Mouse (Mus musculus) kidney, embryonic 14.5 days (tissue): Measurements from ENCODE around the gene Sema6d. TPM values are rescaled to one million over a fixed set of nuclear protein-coding genes. Genes with fewer than 3 reads are reported as not detected.

ENCODE experiments used
- ATAC-seq: fragments of 200-750 bp; cut with Nextera tagmentation; 2 replicates; pipeline ENCODE4 v1.8.0; 2017; ENCODE audit warnings: moderate number of reproducible peaks, mild to moderate bottlenecking, moderate TSS enrichment, moderate library complexity; ENCODE audit not compliant: low FRiP score, low TSS enrichment
- H3K27ac ChIP-seq: fragments of 300-500 bp; sonication (generic); 2 replicates; pipeline ENCODE4 v1.5.1; 2014; ENCODE audit warnings: low read depth, mild to moderate bottlenecking, low read length, moderate library complexity, mixed read lengths
- H3K27me3 ChIP-seq: fragments of 300-500 bp; sonication (generic); 2 replicates; pipeline ENCODE4 v1.6.1; 2014; ENCODE audit warnings: mild to moderate bottlenecking, low read length; ENCODE audit not compliant: control insufficient read depth, insufficient read depth
- H3K36me3 ChIP-seq: fragments of 300-500 bp; sonication (generic); 2 replicates; pipeline ENCODE4 v1.6.1; 2014; ENCODE audit warnings: low read length, mixed read lengths; ENCODE audit not compliant: control insufficient read depth, insufficient read depth
- H3K4me1 ChIP-seq: fragments of 300-500 bp; sonication (generic); 2 replicates; pipeline ENCODE4 v1.6.1; 2014; ENCODE audit warnings: low read length, mixed read lengths; ENCODE audit not compliant: control insufficient read depth, insufficient read depth
- H3K4me2 ChIP-seq: fragments of 300-500 bp; sonication (generic); replicated peaks from 2 replicates; pipeline ENCODE4 v1.6.1; 2014; ENCODE audit warnings: low read depth, mild to moderate bottlenecking, low read length
- H3K4me3 ChIP-seq: fragments of 300-500 bp; sonication (generic); 2 replicates; pipeline ENCODE4 v1.5.1; 2014; ENCODE audit warnings: mild to moderate bottlenecking, low read length
- H3K9ac ChIP-seq: fragments of 300-500 bp; sonication (generic); 2 replicates; pipeline ENCODE4 v1.6.1; 2014; ENCODE audit warnings: low read depth, mild to moderate bottlenecking, low read length, moderate library complexity
- H3K9me3 ChIP-seq: fragments of 300-500 bp; sonication (generic); 2 replicates; pipeline ENCODE4 v1.6.1; 2016; ENCODE audit warnings: low read length; ENCODE audit not compliant: control insufficient read depth
- WGBS: fragments of 180-500 bp; shearing (Covaris S2); extraction: QIAGEN DNeasy Blood & Tissue Kit; methylation state at CpG from one replicate; pipeline ENCODE4 v1.1.7; 2014; 5-methylcytosine and 5-hydroxymethylcytosine counted together
- polyA plus RNA-seq: library from polyadenylated mRNA; unstranded; fragments of >200 nt; fragmentation: Nextera tagmentation; extraction: Ambion mirVana; gene quantifications from 2 replicates; pipeline ENCODE4 v1.2.1, GENCODE M21; 2014

Sema6d gene
- polyA plus RNA-seq, 1 experiment from 2014 or later, result 11.8 TPM

- no peak overlapping the region for H3K4me2 ChIP-seq
- no peaks in the 10 kb centered on the region for H3K36me3 ChIP-seq
- no peak overlapping the region for H3K4me3 ChIP-seq
- 91% methylated on average over 4 of the region's 4 CpGs for WGBS
- H3K27ac ChIP-seq, result no peak overlapping the region
- H3K9me3 ChIP-seq, result no peaks in the 10 kb centered on the region
- no peak for ATAC-seq
- H3K9ac ChIP-seq, result no peak overlapping the region
- no peaks in the 10 kb centered on the region for H3K27me3 ChIP-seq
- H3K4me1 ChIP-seq, result no peaks in the 10 kb centered on the region
These were observed 307.0 kb downstream of the Sema6d start for GRCm38 (mm10) chr2:124396733-124397132.

GRCm38 (mm10) chr2:124397304-124397703, 307.5 kb downstream of the Sema6d start:
- H3K27ac ChIP-seq, result no peak overlapping the region
- H3K9ac ChIP-seq, result no peak overlapping the region
- no peak overlapping the region for H3K4me3 ChIP-seq
- WGBS, result 93% methylated on average over 5 of the region's 5 CpGs
- H3K27me3 ChIP-seq, result no peaks in the 10 kb centered on the region
- H3K4me1 ChIP-seq, result no peaks in the 10 kb centered on the region
- no peaks in the 10 kb centered on the region for H3K9me3 ChIP-seq
- no peak for ATAC-seq
- no peaks in the 10 kb centered on the region for H3K36me3 ChIP-seq
- H3K4me2 ChIP-seq, result no peak overlapping the region

- H3K4me1 ChIP-seq, result no peaks in the 10 kb centered on the region; the same call in 1 of the 2 replicates
- no peak for ATAC-seq
- H3K4me2 ChIP-seq, result no peak overlapping the region
- no peak overlapping the region for H3K9ac ChIP-seq
- no peak overlapping the region for H3K4me3 ChIP-seq
- H3K27me3 ChIP-seq, result no peaks in the 10 kb centered on the region
- no peaks in the 10 kb centered on the region for H3K9me3 ChIP-seq
- H3K27ac ChIP-seq, result no peak overlapping the region
- H3K36me3 ChIP-seq, result no peaks in the 10 kb centered on the region
- WGBS, result 82% methylated on average over 2 of the region's 2 CpGs
These were observed 309.8 kb downstream of the Sema6d start for GRCm38 (mm10) chr2:124399611-124400010.

- no peak overlapping the region for H3K9ac ChIP-seq
- WGBS, result 68% methylated on average over 6 of the region's 6 CpGs
- no peak overlapping the region for H3K4me3 ChIP-seq
- no peaks in the 10 kb centered on the region for H3K36me3 ChIP-seq
- no peak overlapping the region for H3K4me2 ChIP-seq
- H3K9me3 ChIP-seq, result no peaks in the 10 kb centered on the region
- H3K27me3 ChIP-seq, result no peaks in the 10 kb centered on the region
- H3K27ac ChIP-seq, result no peak overlapping the region
- no peaks in the 10 kb centered on the region; the same call in 1 of the 2 replicates for H3K4me1 ChIP-seq
- ATAC-seq, result no peak
These were observed 312.1 kb downstream of the Sema6d start for GRCm38 (mm10) chr2:124401727-124402380.

GRCm38 (mm10) chr2:124403571-124403970, 313.8 kb downstream of the Sema6d start:
- Histone ChIP-seq H3K4me2 (no peak overlapping the region), H3K4me3 (no peak overlapping the region), H3K27ac (no peak overlapping the region), H3K9me3 (no peaks in the 10 kb centered on the region), H3K9ac (no peak overlapping the region), H3K27me3 (no peaks in the 10 kb centered on the region), H3K36me3 (no peaks in the 10 kb centered on the region), H3K4me1 (no peaks in the 10 kb centered on the region; the same call in 1 of the 2 replicates)
- no peak for ATAC-seq
- 73% methylated on average over 8 of the region's 8 CpGs for WGBS

- no peak overlapping the region for H3K4me3 ChIP-seq
- H3K36me3 ChIP-seq, result no peaks in the 10 kb centered on the region
- no peaks in the 10 kb centered on the region; the same call in 1 of the 2 replicates for H3K4me1 ChIP-seq
- no peak overlapping the region for H3K4me2 ChIP-seq
- H3K27ac ChIP-seq, result no peak overlapping the region
- H3K9me3 ChIP-seq, result no peaks in the 10 kb centered on the region
- no peak for ATAC-seq
- no peak overlapping the region for H3K9ac ChIP-seq
- no peaks in the 10 kb centered on the region for H3K27me3 ChIP-seq
- 68% methylated on average over 6 of the region's 6 CpGs for WGBS
These were observed 314.2 kb downstream of the Sema6d start for GRCm38 (mm10) chr2:124403981-124404380.

DNA sequence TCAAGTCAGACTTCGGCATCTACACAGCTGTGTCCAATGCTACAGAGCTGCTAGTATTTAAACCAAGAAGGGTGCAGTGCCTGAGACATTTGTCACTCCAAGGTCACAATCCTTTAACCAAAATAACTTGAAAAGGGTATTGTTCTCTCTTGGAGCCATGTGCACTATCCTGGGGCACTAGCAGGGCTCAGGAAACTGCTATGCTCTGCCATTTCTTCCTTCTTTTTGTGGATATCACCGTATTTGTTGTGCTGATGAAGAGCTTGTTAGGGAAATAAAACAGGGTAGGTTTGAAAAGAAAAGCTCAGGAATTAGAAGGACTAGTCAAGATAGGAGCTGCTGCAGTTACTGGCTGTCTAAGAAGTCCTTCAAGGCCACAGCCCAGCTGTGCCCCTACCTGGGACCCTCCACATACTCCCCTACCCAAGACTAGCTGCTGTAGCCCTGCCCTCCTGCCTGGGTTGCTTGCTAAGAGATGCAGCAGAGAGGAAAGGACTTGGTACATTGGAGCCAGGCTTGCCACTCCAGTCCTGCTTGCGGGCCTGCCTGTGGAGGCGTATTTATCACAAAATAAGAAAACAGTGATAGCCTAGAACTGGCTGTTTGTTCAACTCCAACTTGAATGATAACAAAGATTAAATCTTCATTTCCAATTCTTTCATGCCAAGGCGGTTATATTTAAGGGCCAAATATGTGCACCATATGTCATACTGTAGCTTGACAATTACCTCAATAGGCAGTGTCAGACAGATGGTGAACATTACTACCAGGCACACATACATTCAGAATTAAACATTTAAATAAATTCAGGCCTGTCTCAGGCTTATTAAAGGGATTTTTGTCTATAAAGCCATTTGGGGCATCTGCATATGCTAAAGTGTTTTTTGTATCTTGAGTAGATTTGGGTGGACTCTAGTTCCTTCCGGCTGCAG, 315.1 kb downstream of the Sema6d start:
- H3K9me3 ChIP-seq, result no peaks in the 10 kb centered on the region
- H3K9ac ChIP-seq, result no peak overlapping the region
- no peaks in the 10 kb centered on the region for H3K36me3 ChIP-seq
- H3K4me3 ChIP-seq, result no peak overlapping the region
- H3K27ac ChIP-seq, result no peak overlapping the region
- WGBS, result 82% methylated on average over 6 of the region's 6 CpGs
- H3K4me1 ChIP-seq, result no peaks in the 10 kb centered on the region; the same call in 1 of the 2 replicates
- ATAC-seq, result no peak
- no peak overlapping the region for H3K4me2 ChIP-seq
- H3K27me3 ChIP-seq, result no peaks in the 10 kb centered on the region

DNA sequence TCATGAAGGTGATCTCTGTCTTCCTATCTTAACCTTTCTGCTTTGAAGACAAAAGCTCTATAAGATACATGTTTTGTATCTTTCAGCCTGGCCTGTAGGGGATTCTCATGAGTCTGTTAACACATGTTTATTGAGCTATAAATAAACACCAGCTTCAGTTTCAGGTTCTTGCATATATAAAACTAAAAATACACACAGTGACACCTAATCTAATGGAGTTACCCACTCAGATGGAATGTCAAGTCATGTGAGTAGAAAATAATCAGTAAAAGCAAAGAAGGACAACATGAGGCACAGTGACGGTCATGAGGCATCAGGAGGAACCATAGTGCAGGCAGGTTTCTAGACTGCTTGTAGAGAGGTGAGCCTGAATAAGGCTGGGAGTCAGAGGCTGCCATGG, 319.2 kb downstream of the Sema6d start:
- no peaks in the 10 kb centered on the region for H3K27me3 ChIP-seq
- no peaks in the 10 kb centered on the region for H3K9me3 ChIP-seq
- no peak overlapping the region for H3K27ac ChIP-seq
- no peak overlapping the region for H3K9ac ChIP-seq
- no peak for ATAC-seq
- WGBS, result 76% methylated on average over 1 of the region's 1 CpGs
- H3K36me3 ChIP-seq, result no peaks in the 10 kb centered on the region
- no peaks in the 10 kb centered on the region; the same call in 1 of the 2 replicates for H3K4me1 ChIP-seq
- H3K4me2 ChIP-seq, result no peak overlapping the region
- H3K4me3 ChIP-seq, result no peak overlapping the region

DNA sequence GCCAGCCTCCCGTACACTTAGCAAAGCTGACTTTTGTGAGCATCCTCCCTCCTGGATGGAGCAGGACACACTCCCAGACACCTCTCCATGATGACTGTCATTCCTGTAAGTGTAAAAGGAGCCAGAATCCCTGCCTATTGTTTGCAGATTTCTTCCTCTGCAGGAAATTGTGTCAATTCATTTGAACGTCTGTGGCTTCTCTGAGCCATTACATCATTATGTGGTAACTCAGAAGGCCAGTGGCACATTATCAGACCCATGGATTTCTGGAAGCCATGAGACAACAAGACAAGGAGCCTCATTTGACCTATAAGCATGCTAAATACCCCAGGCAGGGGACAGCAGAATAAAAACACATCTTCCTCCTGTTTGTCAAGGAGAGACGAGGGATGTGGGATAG, 327.0 kb downstream of the Sema6d start:
- Histone ChIP-seq H3K4me2 (no peak overlapping the region), H3K4me1 (no peaks in the 10 kb centered on the region), H3K36me3 (no peaks in the 10 kb centered on the region), H3K4me3 (no peak overlapping the region), H3K27ac (no peak overlapping the region), H3K9ac (no peak overlapping the region), H3K9me3 (no peaks in the 10 kb centered on the region), H3K27me3 (no peaks in the 10 kb centered on the region)
- ATAC-seq, result no peak
- WGBS, result 64% methylated on average over 3 of the region's 3 CpGs
